23 mouse cellular contexts compared by ENCODE assay signal in genomic region chr5:124103552-124103951, GRCm38 (mm10). TPM values are rescaled to one million over a fixed set of nuclear protein-coding genes. Genes with fewer than 3 reads are reported as not detected.
A peak's percentile ranks its signal among the peaks of the same experiment; 100 is the strongest.
DNase-seq lines count a peak whose midpoint lies in the region; ATAC-seq and TF ChIP-seq lines count a peak whose summit lies in the region.
"Had no signal": no experiment of that assay in that cellular context is flagged by ENCODE, and none has a peak within 500 bp of the region (broad histone marks: within the 10 kb centered on the region; RNA-seq: fewer than 3 reads in every experiment).

No protein-coding gene starts in this region.

- H3K79me2 ChIP-seq in CH12.LX (replicated peaks; ENCODE audit: control insufficient read depth, extremely low read depth, insufficient read depth, poor library complexity, severe bottlenecking) (peaks cover 10% of the 10 kb centered on the region), MEL (ENCODE audit: control insufficient read depth, insufficient read depth, low read length, poor library complexity) (no peaks in the 10 kb centered on the region)

- dilution Hi-C loops in CH12.LX (cut with MboI; ENCODE audit: extremely low pct_ligation_motif_present, extremely low pct_unique_long_range_greater_than_20kb, low sequenced_read_pairs): no loop called here

- no peak overlapping the region for H3K9ac ChIP-seq in midbrain, embryonic 11.5 days (ENCODE audit: low read length)
- H3K9ac ChIP-seq in midbrain, postnatal 0 days (replicated peaks; ENCODE audit: low read length, poor library complexity, severe bottlenecking): no peak overlapping the region
- H3K9ac ChIP-seq in CH12.LX (ENCODE audit: insufficient read depth, low read depth) (no peak overlapping the region), MEL (ENCODE audit: control insufficient read depth, low read depth, low read length, poor library complexity, severe bottlenecking) (no peak overlapping the region)

- no peak overlapping the region for H3K4me3 ChIP-seq in midbrain, embryonic 11.5 days (ENCODE audit: low read depth, low read length)
- H3K4me3 ChIP-seq in midbrain, postnatal 0 days (ENCODE audit: low read depth, low read length): no peak overlapping the region
- H3K4me3 ChIP-seq in CH12.LX (replicated peaks in 1 of 3; ENCODE audit: low read depth in 2 of 3, low read length in 2 of 3, poor library complexity in 1 of 3): no peak overlapping the region
- no peak overlapping the region for H3K4me3 ChIP-seq in MEL (ENCODE audit: control insufficient read depth in 1 of 2, insufficient read depth in 1 of 2, low read depth in 2 of 2, low read length in 2 of 2)

- TF ChIP-seq RAD21 in CH12.LX (IDR thresholded peaks at IDR 0.05; ENCODE audit: low read depth, low read length) (no peak), MEL (IDR thresholded peaks at IDR 0.05; ENCODE audit: low read depth, low read length) (no peak)

- WGBS in midbrain, embryonic 11.5 days: 96% methylated on average over 9 of the region's 9 CpGs
- 95% methylated on average over 9 of the region's 9 CpGs for WGBS in midbrain, postnatal 0 days

- no peak for ATAC-seq in midbrain, embryonic 11.5 days (ENCODE audit: low FRiP score)
- no peak for ATAC-seq in midbrain, postnatal 0 days (ENCODE audit: low FRiP score)
- ATAC-seq: activated CD4-positive, CD25-positive, alpha-beta regulatory T cell, adult 4 months; CD4-positive, CD25-positive, alpha-beta regulatory T cell, adult 4 months; Patski had no signal

- no peaks in the 10 kb centered on the region for H3K27me3 ChIP-seq in midbrain, embryonic 11.5 days (ENCODE audit: control insufficient read depth, insufficient read depth, low read length)
- no peaks in the 10 kb centered on the region for H3K27me3 ChIP-seq in midbrain, postnatal 0 days (ENCODE audit: insufficient read depth, low read length)
- H3K27me3 ChIP-seq in CH12.LX (replicated peaks): no peaks in the 10 kb centered on the region
- H3K27me3 ChIP-seq in MEL (ENCODE audit: control insufficient read depth in 1 of 2, insufficient read depth in 2 of 2, low read length in 2 of 2): no peaks in the 10 kb centered on the region
- H3K27me3 ChIP-seq: Patski had no signal

- DNase-seq in midbrain, embryonic 11.5 days (ENCODE audit: low spot score, missing footprints): peak; percentile 12
- no peak for DNase-seq in midbrain, postnatal 0 days (ENCODE audit: low spot score)
- no peak for DNase-seq in CH12.LX (ENCODE audit: extremely low read depth)
- DNase-seq in MEL (ENCODE audit: low read depth, low spot score): peak; percentile 75
- DNase-seq in Muller cell, postnatal 12 days (ENCODE audit: inconsistent ontology term): no peak
- DNase-seq in cerebellum, adult 11 months: no peak
- DNase-seq: adrenal gland, adult 2 months; adrenal gland, adult 8-10 months; adrenal gland, postnatal 10 days; adrenal gland, postnatal 14 days; adrenal gland, postnatal 25 days; adrenal gland, postnatal 36 days; B cell, adult 2 months; cerebellum, adult 11-12 months; cerebellum, adult 18-20 months; cerebellum, adult 2 months; cerebellum, adult 8-10 months; cerebellum, adult 9-10 months; cerebellum, adult 9-11 months had no signal

- no peak overlapping the region for H3K27ac ChIP-seq in midbrain, embryonic 11.5 days (ENCODE audit: low read depth, low read length)
- H3K27ac ChIP-seq in midbrain, postnatal 0 days (ENCODE audit: low read depth, low read length): no peak overlapping the region
- H3K27ac ChIP-seq in CH12.LX (ENCODE audit: insufficient read depth, low read depth): peak overlapping the region; percentile 40; the same call in 1 of the 2 replicates
- 0 out of 2 replicates have a peak overlapping the region, but pooled peaks have one; percentile 15 for H3K27ac ChIP-seq in MEL (ENCODE audit: control insufficient read depth, low read depth, low read length)

- TF ChIP-seq EP300 in CH12.LX (IDR thresholded peaks at IDR 0.05; ENCODE audit: low read length): no peak
- no peak for TF ChIP-seq EP300 in MEL (IDR thresholded peaks at IDR 0.05; ENCODE audit: low read depth in 1 of 2, low read length in 2 of 2)

- peak; percentile 38; the same call in 1 of the 2 replicates for TF ChIP-seq POLR2A in CH12.LX (IDR thresholded peaks at IDR 0.05; ENCODE audit: low read depth, low read length)
- peak; percentile 25 to 81; a peak in 3 of 4 replicates for TF ChIP-seq POLR2A in MEL (IDR thresholded peaks at IDR 0.05; ENCODE audit: control insufficient read depth in 1 of 2, insufficient read depth in 1 of 2, low read depth in 1 of 2, low read length in 2 of 2, poor library complexity in 1 of 2)

- no peak overlapping the region for H3K4me2 ChIP-seq in midbrain, embryonic 11.5 days
- H3K4me2 ChIP-seq in midbrain, postnatal 0 days (ENCODE audit: low read depth, low read length, poor library complexity, severe bottlenecking): no peak overlapping the region
- no peak overlapping the region for H3K4me2 ChIP-seq in CH12.LX (ENCODE audit: insufficient read depth, low read depth, poor library complexity, severe bottlenecking)

- no peaks in the 10 kb centered on the region for H3K9me3 ChIP-seq in midbrain, embryonic 11.5 days (ENCODE audit: control insufficient read depth, low read length)
- H3K9me3 ChIP-seq in midbrain, postnatal 0 days (ENCODE audit: low read length): no peaks in the 10 kb centered on the region
- peaks cover 10% of the 10 kb centered on the region for H3K9me3 ChIP-seq in CH12.LX (replicated peaks; ENCODE audit: low read length)
- no peaks in the 10 kb centered on the region for H3K9me3 ChIP-seq in MEL (replicated peaks; ENCODE audit: insufficient read depth, low read length)
- H3K9me3 ChIP-seq: G1E had no signal

- no peak for TF ChIP-seq CTCF in midbrain, postnatal 0 days (IDR thresholded peaks at IDR 0.05)
- TF ChIP-seq CTCF in CH12.LX (conservative IDR thresholded peaks at IDR 0.05 in 1 of 2, IDR thresholded peaks at IDR 0.05 in 1 of 2; ENCODE audit: low read depth in 2 of 2, low read length in 2 of 2) (no peak), MEL (IDR thresholded peaks at IDR 0.05 in 2 of 3, conservative IDR thresholded peaks at IDR 0.05 in 1 of 3; ENCODE audit: control insufficient read depth in 1 of 3, insufficient read depth in 1 of 3, low read depth in 2 of 3, low read length in 3 of 3, poor library complexity in 1 of 3, severe bottlenecking in 1 of 3) (no peak)

- in situ Hi-C loops in CH12.LX (cut with MboI; ENCODE audit: low pct_ligation_motif_present, low pct_unique_long_range_greater_than_20kb, low sequenced_read_pairs): no loop called here

- H3K36me3 ChIP-seq in midbrain, embryonic 11.5 days (ENCODE audit: control insufficient read depth, insufficient read depth, low read length): no peaks in the 10 kb centered on the region
- no peaks in the 10 kb centered on the region for H3K36me3 ChIP-seq in midbrain, postnatal 0 days (ENCODE audit: insufficient read depth, low read length)
- H3K36me3 ChIP-seq in CH12.LX (replicated peaks in 1 of 2; ENCODE audit: control insufficient read depth in 1 of 2, insufficient read depth in 1 of 2, low read length in 1 of 2) (peaks cover 20 to 29% of the 10 kb centered on the region in 2 experiments), MEL (ENCODE audit: control insufficient read depth in 1 of 2, insufficient read depth in 2 of 2, low read length in 2 of 2) (no peaks in the 10 kb centered on the region; a peak in 1 of 4 replicates)
- H3K36me3 ChIP-seq: G1E had no signal

- no peaks in the 10 kb centered on the region for H3K4me1 ChIP-seq in midbrain, embryonic 11.5 days (ENCODE audit: control insufficient read depth, insufficient read depth, low read length)
- H3K4me1 ChIP-seq in midbrain, postnatal 0 days (ENCODE audit: insufficient read depth, low read length): no peaks in the 10 kb centered on the region
- H3K4me1 ChIP-seq in CH12.LX (ENCODE audit: control insufficient read depth in 1 of 2, insufficient read depth in 2 of 2): no peaks in the 10 kb centered on the region
- no peaks in the 10 kb centered on the region for H3K4me1 ChIP-seq in MEL (ENCODE audit: control insufficient read depth in 1 of 2, insufficient read depth in 2 of 2, low read length in 2 of 2)

TF ChIP-seq in CH12.LX, 34 proteins besides CTCF, POLR2A, EP300 and RAD21 (continues in another document):
- TF ChIP-seq POLR2AphosphoS2 (IDR thresholded peaks at IDR 0.05; ENCODE audit: low read depth, low read length): peak; percentile 78

TF ChIP-seq in MEL, 35 proteins besides CTCF, POLR2A, EP300 and RAD21 (continues in another document):
- TF ChIP-seq ZMIZ1 (IDR thresholded peaks at IDR 0.05; ENCODE audit: low read depth, low read length): peak; percentile 83

RNA-seq across cellular contexts. Expression of gene Abcb9, which starts 8.0 kb away (rescaled TPM):
- polyA plus RNA-seq in midbrain, embryonic 11.5 days (2014; fragmentation: Nextera tagmentation; extraction: Ambion mirVana): 0.62 and 0.71 TPM in 2 replicates
- 41.7 and 42.1 TPM in 2 replicates for total RNA-seq in midbrain, postnatal 0 days (2014; rRNA removed)
- 29.6 and 30.1 TPM in 2 replicates for polyA plus RNA-seq in midbrain, postnatal 0 days (2015; fragmentation: Nextera tagmentation; extraction: Ambion mirVana)
- total RNA-seq in CH12.LX (2012; rRNA removed) (0.63 and 0.98 TPM in 2 replicates), CH12.LX (2014; rRNA removed) (0.41 and 0.44 TPM in 2 replicates), MEL (2012; rRNA removed) (2.1 and 2.4 TPM in 2 replicates)
- polyA plus RNA-seq in CH12.LX (2012; ENCODE audit: insufficient read length, low read depth) (1.1 and 1.4 TPM in 2 replicates), MEL (2012; ENCODE audit: insufficient read depth in 1 of 2, insufficient read length in 2 of 2, low read depth in 1 of 2, low replicate concordance in 2 of 2, missing spikeins in 1 of 2) (1 to 10 TPM in 1 of 2 experiments, not detected in 1; 8.1 TPM)

RNA-seq across cellular contexts. Expression of gene Ogfod2, which starts 8.5 kb away (rescaled TPM):
- polyA plus RNA-seq in midbrain, embryonic 11.5 days (2014; fragmentation: Nextera tagmentation; extraction: Ambion mirVana): 10.4 and 11.4 TPM in 2 replicates
- 54.5 and 70.4 TPM in 2 replicates for total RNA-seq in midbrain, postnatal 0 days (2014; rRNA removed)
- polyA plus RNA-seq in midbrain, postnatal 0 days (2015; fragmentation: Nextera tagmentation; extraction: Ambion mirVana): 36.2 and 39.5 TPM in 2 replicates
- total RNA-seq in CH12.LX (2012; rRNA removed) (24.9 and 25.5 TPM in 2 replicates), CH12.LX (2014; rRNA removed) (19.3 and 20.0 TPM in 2 replicates), MEL (2012; rRNA removed) (37.9 and 39.8 TPM in 2 replicates)
- polyA plus RNA-seq in CH12.LX (2012; ENCODE audit: insufficient read length, low read depth) (19.6 and 24.0 TPM in 2 replicates), MEL (2012; ENCODE audit: insufficient read depth in 1 of 2, insufficient read length in 2 of 2, low read depth in 1 of 2, low replicate concordance in 2 of 2, missing spikeins in 1 of 2) (10 to 100 TPM in 1 of 2 experiments, not detected in 1; 51.2 TPM)

RNA-seq across cellular contexts. Expression of gene Arl6ip4, which starts 12.3 kb away (rescaled TPM):
- polyA plus RNA-seq in midbrain, embryonic 11.5 days (2014; fragmentation: Nextera tagmentation; extraction: Ambion mirVana): 89.3 and 95.5 TPM in 2 replicates
- total RNA-seq in midbrain, postnatal 0 days (2014; rRNA removed): 40.8 and 47.3 TPM in 2 replicates
- polyA plus RNA-seq in midbrain, postnatal 0 days (2015; fragmentation: Nextera tagmentation; extraction: Ambion mirVana): 120 and 124 TPM in 2 replicates
- total RNA-seq in CH12.LX (2012; rRNA removed): 63.2 and 78.0 TPM in 2 replicates
- 33.5 and 37.2 TPM in 2 replicates for total RNA-seq in CH12.LX (2014; rRNA removed)
- polyA plus RNA-seq in CH12.LX (2012; ENCODE audit: insufficient read length, low read depth): 130 and 166 TPM in 2 replicates
- total RNA-seq in MEL (2012; rRNA removed): 57.8 and 60.4 TPM in 2 replicates
- polyA plus RNA-seq in MEL (2012; ENCODE audit: insufficient read depth in 1 of 2, insufficient read length in 2 of 2, low read depth in 1 of 2, low replicate concordance in 2 of 2, missing spikeins in 1 of 2): 100 to 1,000 TPM in 1 of 2 experiments, not detected in 1; 128 TPM

Comparison
In these comparisons a context has a peak if more than half of its experiments do, and no peak if none do; other contexts are left out.
1. DNase-seq: peak in midbrain, embryonic 11.5 days (single experiment) and MEL (single experiment); none in midbrain, postnatal 0 days (single experiment), CH12.LX (single experiment), Muller cell, postnatal 12 days (single experiment) and cerebellum, adult 11 months (single experiment).
2. H3K27ac ChIP-seq: peak in CH12.LX (single experiment) and MEL (single experiment); none in midbrain, embryonic 11.5 days (single experiment) and midbrain, postnatal 0 days (single experiment).